Mouse (Mus musculus) cerebellum, adult 9-10 months (tissue): Measurements from ENCODE around the gene Olfr1229.

ENCODE experiments used
- DNase-seq: peaks from one replicate; pipeline ENCODE4 v3.0.0; 2022

Olfr1229 gene

GRCm38 (mm10) chr2:89287914-89288313, at the start of gene Olfr1229:
Gene Olfr1229, minus strand, starts transcription at chr2:89288014.
- no peak for DNase-seq

- DNase-seq = no peak
Measured at GRCm38 (mm10) chr2:89329575-89329974, 41.8 kb upstream of the Olfr1229 start, which contains the start of gene Olfr1232. Gene Olfr1232, minus strand, starts transcription at chr2:89329675.

- DNase-seq = no peak
Measured at GRCm38 (mm10) chr2:89306974-89307373, 19.2 kb upstream of the Olfr1229 start, which contains the start of gene Olfr1231. Gene Olfr1231, minus strand, starts transcription at chr2:89307074.

- no peak for DNase-seq
Measured at GRCm38 (mm10) chr2:89297168-89297567, 9.4 kb upstream of the Olfr1229 start, which contains the start of gene Olfr1230. Gene Olfr1230, minus strand, starts transcription at chr2:89297268.

GRCm38 (mm10) chr2:89253962-89254361, 33.9 kb downstream of the Olfr1229 start, which contains the start of gene Olfr1228:
Gene Olfr1228, minus strand, starts transcription at chr2:89254062.
- no peak for DNase-seq
